Mouse (Mus musculus): ENCODE data around the gene Ptgis. TPM values are rescaled to one million over a fixed set of nuclear protein-coding genes. Genes with fewer than 3 reads are reported as not detected.

Gene Ptgis
- polyA plus RNA-seq, 1 experiment from 2014 or later = 8.5 TPM

GRCm38 (mm10) chr2:167198660-167199427, 41.6 kb downstream of the Ptgis start:
- Histone ChIP-seq H3K36me3 (no peaks in the 10 kb centered on the region), H3K4me2 (replicated peaks) (no peak overlapping the region), H3K4me3 (no peak overlapping the region), H3K9me3 (no peaks in the 10 kb centered on the region), H3K9ac (no peak overlapping the region), H3K27me3 (replicated peaks) (no peaks in the 10 kb centered on the region), H3K27ac (no peak overlapping the region), H3K4me1 (peaks cover 21% of the 10 kb centered on the region)
- no peak for ATAC-seq (ENCODE audit: low FRiP score, low read depth)
- WGBS = 55% methylated on average over 13 of the region's 13 CpGs

GRCm38 (mm10) chr2:167193361-167193760, 47.0 kb downstream of the Ptgis start:
- H3K9me3 ChIP-seq = no peaks in the 10 kb centered on the region
- H3K27ac ChIP-seq = no peak overlapping the region
- peaks cover 26% of the 10 kb centered on the region for H3K27me3 ChIP-seq (replicated peaks)
- no peak overlapping the region for H3K4me2 ChIP-seq (replicated peaks)
- H3K4me3 ChIP-seq = no peak overlapping the region
- H3K4me1 ChIP-seq = peaks cover 21% of the 10 kb centered on the region
- no peaks in the 10 kb centered on the region for H3K36me3 ChIP-seq
- 83% methylated on average over 3 of the region's 3 CpGs for WGBS
- no peak overlapping the region for H3K9ac ChIP-seq
- no peak for ATAC-seq (ENCODE audit: low FRiP score, low read depth)

- H3K4me1 ChIP-seq = peaks cover 22% of the 10 kb centered on the region
- peak; percentile 66 for ATAC-seq (ENCODE audit: low FRiP score, low read depth)
- H3K36me3 ChIP-seq = no peaks in the 10 kb centered on the region
- H3K27me3 ChIP-seq (replicated peaks) = peaks cover 41% of the 10 kb centered on the region
- H3K9ac ChIP-seq = peak within 1 kb of the TSS; percentile 53
- H3K4me3 ChIP-seq = peak within 1 kb of the TSS; percentile 53
- H3K9me3 ChIP-seq = no peaks in the 10 kb centered on the region
- WGBS = under 1% methylated on average over 40 of the region's 41 CpGs
- H3K27ac ChIP-seq = no peak within 1 kb of the TSS
- H3K4me2 ChIP-seq (replicated peaks) = peak within 1 kb of the TSS; percentile 82
These were observed 50.4 kb downstream of the Ptgis start, which contains the start of gene Kcnb1 for GRCm38 (mm10) chr2:167190076-167190399. Gene Kcnb1, minus strand, starts transcription at chr2:167190155.

GRCm38 (mm10) chr2:167189291-167190075, 50.9 kb downstream of the Ptgis start:
- Histone ChIP-seq H3K9me3 (no peaks in the 10 kb centered on the region), H3K9ac (peak overlapping the region; percentile 53), H3K36me3 (no peaks in the 10 kb centered on the region), H3K4me1 (peaks cover 22% of the 10 kb centered on the region), H3K27ac (no peak overlapping the region), H3K4me3 (peak overlapping the region; percentile 53), H3K4me2 (replicated peaks) (peak overlapping the region; percentile 82), H3K27me3 (replicated peaks) (peaks cover 41% of the 10 kb centered on the region)
- ATAC-seq (ENCODE audit: low FRiP score, low read depth) = peak; percentile 70
- under 1% methylated on average over 90 of the region's 91 CpGs for WGBS

GRCm38 (mm10) chr2:167188315-167189207, 51.8 kb downstream of the Ptgis start:
- Histone ChIP-seq H3K4me1 (peaks cover 22% of the 10 kb centered on the region), H3K27me3 (replicated peaks) (peaks cover 41% of the 10 kb centered on the region), H3K27ac (no peak overlapping the region), H3K9me3 (no peaks in the 10 kb centered on the region), H3K4me3 (peak overlapping the region; percentile 53), H3K9ac (no peak overlapping the region), H3K36me3 (no peaks in the 10 kb centered on the region), H3K4me2 (replicated peaks) (peak overlapping the region; percentile 82)
- ATAC-seq (ENCODE audit: low FRiP score, low read depth) = peak; percentile 51; the same call in 1 of the 2 replicates
- 13% methylated on average over 81 of the region's 83 CpGs for WGBS

- Histone ChIP-seq H3K4me2 (replicated peaks) (no peak overlapping the region), H3K27me3 (replicated peaks) (peaks cover 41% of the 10 kb centered on the region), H3K27ac (no peak overlapping the region), H3K4me1 (peaks cover 22% of the 10 kb centered on the region), H3K9ac (no peak overlapping the region), H3K9me3 (no peaks in the 10 kb centered on the region), H3K4me3 (no peak overlapping the region), H3K36me3 (no peaks in the 10 kb centered on the region)
- no peak for ATAC-seq (ENCODE audit: low FRiP score, low read depth)
- WGBS = 86% methylated on average over 5 of the region's 5 CpGs
These were observed 53.3 kb downstream of the Ptgis start for GRCm38 (mm10) chr2:167187119-167187518.

- no peaks in the 10 kb centered on the region for H3K9me3 ChIP-seq
- H3K9ac ChIP-seq = no peak overlapping the region
- H3K36me3 ChIP-seq = no peaks in the 10 kb centered on the region
- H3K4me2 ChIP-seq (replicated peaks) = no peak overlapping the region
- no peak overlapping the region for H3K4me3 ChIP-seq
- peaks cover 39% of the 10 kb centered on the region for H3K27me3 ChIP-seq (replicated peaks)
- no peak overlapping the region for H3K27ac ChIP-seq
- WGBS = 58% methylated on average over 10 of the region's 10 CpGs
- ATAC-seq (ENCODE audit: low FRiP score, low read depth) = no peak
- peaks cover 22% of the 10 kb centered on the region for H3K4me1 ChIP-seq
These were observed 53.9 kb downstream of the Ptgis start for GRCm38 (mm10) chr2:167186544-167186943.

GRCm38 (mm10) chr2:167186003-167186402, 54.4 kb downstream of the Ptgis start:
- H3K4me3 ChIP-seq = no peak overlapping the region
- WGBS = 64% methylated on average over 13 of the region's 13 CpGs
- no peak for ATAC-seq (ENCODE audit: low FRiP score, low read depth)
- no peak overlapping the region for H3K27ac ChIP-seq
- H3K9me3 ChIP-seq = no peaks in the 10 kb centered on the region
- H3K4me1 ChIP-seq = peaks cover 22% of the 10 kb centered on the region
- no peak overlapping the region for H3K9ac ChIP-seq
- H3K4me2 ChIP-seq (replicated peaks) = no peak overlapping the region
- H3K36me3 ChIP-seq = no peaks in the 10 kb centered on the region
- H3K27me3 ChIP-seq (replicated peaks) = peaks cover 34% of the 10 kb centered on the region

- Histone ChIP-seq H3K4me1 (peaks cover 17% of the 10 kb centered on the region), H3K27ac (no peak overlapping the region), H3K36me3 (no peaks in the 10 kb centered on the region), H3K27me3 (replicated peaks) (peaks cover 28% of the 10 kb centered on the region), H3K4me2 (replicated peaks) (no peak overlapping the region), H3K9me3 (no peaks in the 10 kb centered on the region), H3K4me3 (no peak overlapping the region), H3K9ac (no peak overlapping the region)
- WGBS = 92% methylated on average over 2 of the region's 2 CpGs
- ATAC-seq (ENCODE audit: low FRiP score, low read depth) = no peak
These were observed 55.0 kb downstream of the Ptgis start for GRCm38 (mm10) chr2:167185432-167185831.

GRCm38 (mm10) chr2:167181662-167182389, 58.6 kb downstream of the Ptgis start:
- no peak overlapping the region for H3K9ac ChIP-seq
- no peak overlapping the region for H3K4me2 ChIP-seq (replicated peaks)
- ATAC-seq (ENCODE audit: low FRiP score, low read depth) = no peak
- H3K4me1 ChIP-seq = no peaks in the 10 kb centered on the region
- no peak overlapping the region for H3K4me3 ChIP-seq
- H3K36me3 ChIP-seq = no peaks in the 10 kb centered on the region
- H3K27ac ChIP-seq = no peak overlapping the region
- H3K9me3 ChIP-seq = no peaks in the 10 kb centered on the region
- WGBS = 85% methylated on average over 14 of the region's 14 CpGs
- H3K27me3 ChIP-seq (replicated peaks) = no peaks in the 10 kb centered on the region; the same call in 1 of the 2 replicates

- no peaks in the 10 kb centered on the region for H3K9me3 ChIP-seq
- no peak overlapping the region for H3K9ac ChIP-seq
- H3K4me3 ChIP-seq = no peak overlapping the region
- no peaks in the 10 kb centered on the region for H3K4me1 ChIP-seq
- no peak overlapping the region for H3K4me2 ChIP-seq (replicated peaks)
- 84% methylated on average over 8 of the region's 8 CpGs for WGBS
- ATAC-seq (ENCODE audit: low FRiP score, low read depth) = no peak
- no peaks in the 10 kb centered on the region for H3K27me3 ChIP-seq (replicated peaks)
- no peak overlapping the region for H3K27ac ChIP-seq
- H3K36me3 ChIP-seq = no peaks in the 10 kb centered on the region
These were observed 59.3 kb downstream of the Ptgis start for GRCm38 (mm10) chr2:167181096-167181495.

Data from neural tube, embryonic 12.5 days (tissue).